Mouse (Mus musculus): ENCODE data around the gene Rnf126.

- TF ChIP-seq CTCF (IDR thresholded peaks at IDR 0.05; ENCODE audit: extremely low read depth, insufficient read depth, insufficient read length, insufficient replicate concordance) (no peak), POLR2A (IDR thresholded peaks at IDR 0.05; ENCODE audit: low read depth, low read length) (no peak)
Measured at GRCm38 (mm10) chr10:79735361-79735760, 31.4 kb downstream of the Rnf126 start.

Measured in spleen, adult 2 months (tissue).